Mouse (Mus musculus) monocyte, adult 5-6 weeks (primary cell): ENCODE results near the gene Hist1h4c. TPM values are rescaled to one million over a fixed set of nuclear protein-coding genes. Genes with fewer than 3 reads are reported as not detected.
A peak's percentile ranks its signal among the peaks of the same experiment; 100 is the strongest.

ENCODE experiments used
- ATAC-seq: fragments of 153-309, 156-312 bp; replicated peaks from 2 replicates; pipeline ENCODE4 v1.8.0; 2017; ENCODE audit warnings: mild to moderate bottlenecking; ENCODE audit not compliant: low TSS enrichment, insufficient number of reproducible peaks, severe bottlenecking, poor library complexity, low FRiP score
- total RNA-seq: library from RNA; stranded (forward); fragments of 200-1000, 200-491, 200-594 nt; gene quantifications from 3 replicates; pipeline ENCODE4 v1.2.3, GENCODE M21; 2017

The Hist1h4c gene
- total RNA-seq, 1 experiment from 2014 or later: 93.5 TPM

DNA sequence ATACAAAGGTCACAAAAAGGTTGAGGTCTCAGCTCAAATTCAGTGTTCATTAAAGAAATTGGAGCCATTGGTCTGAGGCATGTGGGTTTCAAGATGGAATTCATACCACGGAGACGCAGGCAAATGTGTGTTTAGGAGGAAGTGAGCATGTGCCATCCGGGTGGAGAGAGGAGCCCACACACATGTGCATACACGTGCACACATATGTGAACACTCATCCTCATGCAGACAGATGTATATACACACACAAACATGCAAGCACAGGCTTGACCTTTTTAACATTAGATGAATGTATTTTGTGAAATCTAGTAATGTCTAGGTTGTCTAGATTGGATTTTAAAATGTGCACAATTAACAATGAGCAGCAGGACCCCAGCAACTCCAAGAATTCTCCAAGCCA is 4.0 kb upstream of the Hist1h4c start:
- ATAC-seq: no peak

DNA sequence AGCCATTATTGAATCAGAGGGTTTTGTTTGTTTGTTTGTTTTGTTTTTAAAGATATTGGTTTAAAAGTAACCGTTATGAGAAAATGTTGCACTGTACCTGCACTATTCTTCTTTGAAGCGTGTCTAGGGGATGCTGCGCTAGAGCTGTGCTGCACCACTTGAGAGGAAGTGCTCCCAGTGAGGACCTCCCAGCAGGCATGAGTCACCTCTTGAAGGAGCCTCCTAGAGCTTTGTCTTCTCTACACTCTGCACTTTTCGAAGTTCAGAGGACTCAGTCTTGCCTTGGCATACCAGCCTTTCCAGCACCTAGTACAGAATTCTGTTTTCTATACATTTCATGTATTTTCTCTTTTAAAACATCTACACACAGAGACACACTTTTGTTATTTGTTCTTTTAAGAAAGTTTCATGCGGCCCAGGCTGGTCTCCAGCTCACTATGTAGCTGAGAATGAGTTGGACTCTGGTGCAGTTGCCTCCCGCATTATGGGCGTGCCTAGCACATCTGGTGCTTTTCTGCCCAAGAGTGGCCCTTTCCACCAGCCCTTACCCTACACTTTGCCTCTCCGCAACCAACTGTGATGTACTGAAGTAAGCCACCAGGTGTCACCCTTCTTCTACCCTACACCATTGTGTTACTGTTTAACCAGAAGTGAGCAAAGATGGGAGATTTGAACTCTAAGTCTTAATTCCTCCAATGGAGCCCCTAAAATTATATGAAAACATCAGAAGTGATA is 2.7 kb upstream of the Hist1h4c start:
- ATAC-seq: peak; percentile 77

DNA sequence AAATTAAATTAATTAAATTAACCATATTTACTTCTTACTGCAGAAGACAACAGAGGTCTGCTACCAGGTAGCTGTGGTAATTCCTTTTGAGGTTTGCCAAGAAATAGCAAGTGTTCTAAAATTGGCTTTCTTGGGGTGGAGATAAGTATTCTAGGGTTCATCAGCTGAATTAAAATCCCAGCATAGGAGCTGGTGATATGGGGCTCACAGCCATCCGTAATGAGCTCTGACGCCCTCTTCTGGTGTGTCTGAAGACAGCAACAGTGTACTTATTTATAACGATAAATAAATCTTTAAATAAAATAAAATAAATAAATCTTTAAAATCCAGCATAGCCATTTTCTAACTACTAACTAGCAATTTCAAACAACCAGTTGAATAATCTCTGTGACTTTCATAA is 1.5 kb upstream of the Hist1h4c start:
- no peak for ATAC-seq

DNA sequence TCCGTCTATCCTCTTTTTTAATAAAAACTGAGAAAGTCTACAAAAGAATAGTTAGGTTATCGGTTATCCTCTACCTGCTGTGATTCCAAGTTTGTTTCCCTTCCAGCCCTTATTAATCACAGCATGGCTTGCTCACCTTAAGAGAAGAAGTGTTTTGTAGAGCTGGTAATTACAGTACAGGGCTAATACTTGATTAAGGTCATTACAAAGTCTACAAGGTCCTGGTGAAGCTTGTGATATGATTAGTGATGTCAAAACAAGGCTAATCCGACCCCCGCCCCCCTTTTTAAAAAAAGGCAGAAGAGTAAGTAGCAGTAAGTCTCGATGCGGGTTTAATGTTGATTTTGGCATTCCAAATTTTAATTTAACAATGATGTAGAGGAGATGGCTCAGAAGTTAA is 742 bp upstream of the Hist1h4c start:
- ATAC-seq: no peak

DNA sequence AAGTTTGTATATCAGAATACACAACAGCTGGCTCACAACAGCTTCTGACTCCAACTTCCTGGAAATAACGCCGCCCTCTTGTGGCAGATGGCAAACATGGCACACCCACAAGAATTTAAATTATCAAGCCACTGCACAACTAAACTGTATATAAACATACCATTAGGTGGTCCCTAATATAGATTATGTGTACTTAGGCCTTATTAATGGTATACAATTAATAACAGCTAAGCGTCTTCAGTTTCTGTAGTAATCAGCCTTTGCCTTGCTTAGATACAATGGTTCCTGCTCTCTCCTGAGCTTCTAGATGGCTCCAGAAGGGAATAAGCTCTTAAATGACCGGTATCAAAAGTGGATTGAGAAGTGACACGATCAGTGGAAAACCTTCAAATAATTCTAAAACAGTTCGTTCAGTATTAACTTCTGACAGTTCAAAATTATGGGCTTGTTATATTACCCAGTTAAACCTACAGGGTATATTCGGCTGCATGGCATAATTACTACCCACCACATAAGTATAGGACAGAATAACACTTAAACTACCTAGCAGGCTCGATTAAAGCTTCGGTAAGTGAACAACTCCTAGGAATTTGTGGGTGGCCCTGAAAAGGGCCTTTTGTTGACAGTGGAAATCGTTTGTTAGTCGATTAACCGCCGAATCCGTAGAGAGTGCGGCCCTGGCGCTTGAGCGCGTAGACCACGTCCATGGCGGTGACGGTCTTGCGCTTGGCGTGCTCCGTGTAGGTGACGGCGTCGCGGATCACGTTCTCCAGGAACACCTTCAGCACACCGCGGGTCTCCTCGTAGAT is 559 bp downstream of the Hist1h4c start:
- ATAC-seq: peak; percentile 27

DNA sequence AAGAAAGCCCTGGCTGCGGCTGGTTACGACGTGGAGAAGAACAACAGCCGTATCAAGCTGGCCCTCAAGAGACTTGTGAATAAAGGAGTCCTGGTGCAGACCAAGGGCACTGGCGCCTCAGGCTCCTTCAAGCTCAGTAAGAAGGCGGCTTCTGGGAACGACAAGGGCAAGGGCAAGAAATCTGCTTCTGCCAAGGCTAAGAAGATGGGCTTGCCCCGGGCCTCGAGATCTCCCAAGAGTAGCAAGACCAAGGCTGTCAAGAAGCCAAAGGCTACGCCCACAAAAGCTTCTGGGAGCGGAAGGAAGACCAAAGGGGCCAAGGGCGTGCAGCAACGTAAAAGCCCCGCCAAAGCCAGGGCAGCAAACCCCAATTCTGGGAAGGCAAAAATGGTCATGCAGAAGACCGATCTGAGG is 2.2 kb downstream of the Hist1h4c start:
- ATAC-seq: no peak

DNA sequence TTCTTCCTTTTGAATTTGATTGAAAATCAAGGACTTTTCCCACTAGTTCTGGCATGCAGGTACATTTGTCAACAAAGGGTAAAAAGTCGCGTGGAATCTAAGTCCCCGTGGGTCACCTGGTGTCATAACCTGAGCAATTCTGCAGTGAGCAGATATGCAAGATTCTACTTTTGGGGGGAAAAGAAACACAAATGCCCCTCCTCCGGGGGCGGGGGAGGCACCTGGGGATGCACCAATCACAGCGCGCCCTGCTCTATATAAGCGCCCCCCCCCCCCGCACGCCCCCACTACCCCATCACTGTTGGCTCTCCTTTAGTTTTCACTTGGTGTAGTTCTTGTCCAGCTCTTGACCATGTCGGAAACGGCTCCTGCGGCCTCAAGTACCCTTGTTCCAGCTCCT is 2.7 kb downstream of the Hist1h4c start, which contains the start of gene Hist1h1t:
TSS of gene Hist1h1t (plus strand) at position 301 of the 400 bp plus-strand sequence.
- no peak for ATAC-seq

DNA sequence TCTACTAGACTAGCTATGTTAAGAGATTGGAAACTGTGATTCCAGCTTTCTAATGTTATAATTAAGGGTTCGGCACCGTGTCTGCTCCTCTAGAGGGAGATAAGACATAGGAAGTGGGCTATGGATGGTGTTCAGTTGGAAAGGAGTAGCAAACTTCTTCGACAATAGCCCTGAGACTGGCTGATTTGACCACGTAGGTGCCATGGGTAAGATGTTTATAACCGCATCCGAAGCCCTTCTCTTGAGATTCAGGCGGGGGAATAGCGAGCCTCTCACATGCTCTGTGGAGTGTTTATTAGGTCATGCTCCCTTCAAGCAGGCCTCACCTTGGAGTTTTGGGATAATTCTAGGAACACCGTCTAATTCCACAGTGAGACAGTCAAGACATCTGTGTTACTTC is 3.3 kb downstream of the Hist1h4c start:
- no peak for ATAC-seq

DNA sequence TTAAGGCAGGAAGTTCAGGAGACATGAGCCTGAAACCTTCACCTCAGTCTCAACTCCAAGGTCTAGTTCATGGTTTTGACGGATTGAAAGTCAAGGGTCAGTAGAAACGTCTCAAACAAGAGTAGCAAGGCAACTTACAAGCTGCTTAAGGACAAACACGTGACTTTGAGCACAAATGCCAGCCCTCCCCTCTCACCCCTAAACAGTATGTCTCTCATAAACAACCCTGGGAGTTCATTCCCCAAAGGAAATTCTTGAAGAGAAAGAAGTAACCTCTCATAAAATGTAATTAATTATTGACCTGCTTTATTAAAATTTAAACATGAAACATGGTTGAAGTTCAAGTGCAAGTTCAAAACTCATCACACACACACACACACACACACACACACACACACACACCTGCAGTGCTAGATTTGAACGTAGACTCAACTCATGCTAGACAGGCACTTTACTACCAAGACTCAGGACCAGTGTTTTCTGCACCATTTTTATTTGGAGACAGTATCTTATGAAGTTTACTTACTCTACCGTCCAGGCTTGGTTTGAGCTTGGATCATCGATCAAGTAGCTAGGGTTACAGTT is 4.3 kb downstream of the Hist1h4c start:
- ATAC-seq: no peak

DNA sequence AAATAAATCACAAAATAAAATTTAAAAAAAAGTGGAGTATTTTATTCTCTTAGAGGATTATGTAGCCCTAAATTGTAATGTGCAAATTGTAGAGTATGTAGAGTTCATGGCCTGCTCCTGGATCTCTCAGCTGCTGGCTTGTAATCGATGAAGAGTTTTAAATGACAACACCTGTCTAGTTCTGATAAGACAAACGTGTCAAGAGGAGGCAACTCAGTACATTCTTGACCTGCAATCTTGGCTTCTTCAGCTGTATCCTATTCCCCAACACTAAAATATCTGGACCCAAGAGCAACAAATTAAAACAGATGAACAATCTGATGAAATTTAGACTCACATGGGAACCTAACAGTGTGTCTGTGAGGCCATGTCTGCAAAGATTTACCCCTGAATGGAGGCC is 8.8 kb downstream of the Hist1h4c start:
- ATAC-seq: no peak

DNA sequence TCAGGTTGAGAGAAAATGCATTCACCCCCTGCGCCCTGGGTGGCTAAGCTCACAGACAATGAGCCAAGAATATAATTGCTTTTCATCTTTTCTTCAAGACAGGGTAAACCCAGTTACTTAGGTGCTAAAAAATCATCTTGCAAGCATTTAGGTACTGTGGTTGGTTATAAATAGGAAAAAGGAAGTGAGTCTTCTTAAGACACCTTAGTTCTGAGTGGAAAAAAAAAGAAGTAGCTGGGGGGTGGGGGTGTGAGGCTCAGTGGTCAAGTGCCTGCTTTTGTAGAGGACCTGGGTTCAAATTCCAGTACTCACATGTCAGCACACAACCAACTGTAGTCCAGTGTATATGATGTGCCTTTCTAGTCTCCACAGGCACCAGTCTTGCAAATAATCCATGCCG is 9.3 kb downstream of the Hist1h4c start:
- no peak for ATAC-seq

DNA sequence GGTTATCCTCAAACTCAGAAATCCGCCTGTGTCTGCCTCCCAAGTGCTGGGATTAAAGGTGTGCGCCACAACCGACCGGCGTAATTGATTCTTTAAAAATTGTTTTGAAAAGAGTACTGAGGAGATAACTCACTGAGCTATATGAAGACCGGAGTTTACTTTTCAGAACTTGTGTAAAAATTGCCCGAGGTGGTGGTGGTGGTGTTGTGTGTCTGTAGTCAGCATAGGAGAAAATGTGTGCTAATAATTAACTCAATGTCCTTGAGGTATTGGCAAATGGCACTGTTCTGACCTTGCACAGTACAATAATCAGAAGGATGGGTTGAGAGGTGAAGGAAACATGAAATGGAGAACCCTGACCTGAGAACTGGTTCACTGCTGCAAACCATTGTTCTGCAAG is 10.3 kb downstream of the Hist1h4c start:
- no peak for ATAC-seq

DNA sequence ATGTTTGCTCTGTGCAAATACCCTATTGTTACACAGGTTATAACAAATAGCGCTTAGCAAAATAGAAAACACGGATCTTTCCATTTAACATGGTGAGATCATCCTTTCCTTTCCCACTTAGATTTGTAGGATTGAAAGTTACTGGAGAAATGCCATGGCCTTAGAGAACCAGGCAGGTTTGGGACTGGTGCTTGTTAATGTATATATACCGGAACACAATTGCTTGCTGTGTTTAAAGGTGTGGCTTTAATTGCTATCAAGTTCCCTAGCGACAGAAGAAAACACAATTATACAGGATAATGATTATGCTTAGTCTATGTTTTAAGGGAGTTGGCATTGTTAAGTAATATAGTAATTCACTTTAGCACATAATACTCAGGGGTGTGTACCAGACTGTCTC is 11.1 kb downstream of the Hist1h4c start:
- no peak for ATAC-seq

DNA sequence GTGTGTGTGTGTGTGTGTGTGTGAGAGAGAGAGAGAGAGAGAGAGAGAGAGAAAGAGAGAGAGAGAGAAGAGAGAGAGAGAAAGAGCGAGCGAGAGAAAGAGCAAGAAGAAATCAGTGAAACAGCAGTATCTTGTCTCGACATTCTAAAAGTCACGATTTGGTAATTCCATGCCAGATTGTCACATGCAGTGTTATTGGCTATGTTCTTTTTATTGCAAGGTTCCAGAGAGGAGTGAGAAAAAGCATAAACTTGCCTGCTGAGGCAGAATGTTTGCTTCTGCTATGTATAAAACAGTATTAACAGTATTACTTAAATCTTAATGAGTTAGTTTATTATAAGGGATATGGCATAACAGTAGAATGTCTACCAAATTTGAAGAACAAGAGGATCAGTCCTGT is 12.3 kb downstream of the Hist1h4c start:
- ATAC-seq: no peak

DNA sequence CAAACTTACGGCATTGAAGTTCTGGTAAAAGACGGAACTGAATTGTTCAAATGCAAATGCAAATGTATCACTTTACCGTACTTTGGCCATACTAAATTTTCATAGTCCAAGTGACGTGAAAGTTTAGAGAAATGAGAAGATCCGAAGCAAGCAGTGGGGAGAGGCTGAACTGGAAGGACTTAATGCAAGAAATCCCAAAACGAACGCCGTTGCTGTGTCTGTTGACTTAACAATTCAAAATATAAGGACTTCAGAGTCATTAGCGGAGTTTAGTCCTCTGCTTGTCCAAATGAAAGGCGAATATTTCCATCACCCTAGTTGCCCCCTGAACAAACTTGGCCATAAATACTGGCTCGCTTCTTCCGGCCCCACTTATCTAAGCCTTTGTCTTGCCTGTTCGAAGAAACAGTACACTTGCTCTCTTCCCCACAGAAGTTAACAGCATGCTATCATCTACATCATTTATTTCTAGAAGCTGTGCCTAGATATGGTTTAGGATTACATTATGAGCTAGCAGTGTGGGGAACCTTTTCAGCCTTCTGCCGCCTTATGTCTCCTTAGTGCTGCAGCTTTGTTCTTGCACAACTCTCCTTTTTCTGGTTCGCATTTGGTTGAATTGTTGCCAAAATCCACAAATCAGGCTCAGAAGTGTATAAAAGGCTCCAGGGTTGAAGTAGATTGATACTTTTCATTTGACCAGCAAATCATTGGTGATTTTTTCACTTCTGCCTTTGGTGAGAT is 13.0 kb downstream of the Hist1h4c start:
- 0 out of 2 replicates have a peak, but pooled peaks have one; percentile 29 for ATAC-seq

DNA sequence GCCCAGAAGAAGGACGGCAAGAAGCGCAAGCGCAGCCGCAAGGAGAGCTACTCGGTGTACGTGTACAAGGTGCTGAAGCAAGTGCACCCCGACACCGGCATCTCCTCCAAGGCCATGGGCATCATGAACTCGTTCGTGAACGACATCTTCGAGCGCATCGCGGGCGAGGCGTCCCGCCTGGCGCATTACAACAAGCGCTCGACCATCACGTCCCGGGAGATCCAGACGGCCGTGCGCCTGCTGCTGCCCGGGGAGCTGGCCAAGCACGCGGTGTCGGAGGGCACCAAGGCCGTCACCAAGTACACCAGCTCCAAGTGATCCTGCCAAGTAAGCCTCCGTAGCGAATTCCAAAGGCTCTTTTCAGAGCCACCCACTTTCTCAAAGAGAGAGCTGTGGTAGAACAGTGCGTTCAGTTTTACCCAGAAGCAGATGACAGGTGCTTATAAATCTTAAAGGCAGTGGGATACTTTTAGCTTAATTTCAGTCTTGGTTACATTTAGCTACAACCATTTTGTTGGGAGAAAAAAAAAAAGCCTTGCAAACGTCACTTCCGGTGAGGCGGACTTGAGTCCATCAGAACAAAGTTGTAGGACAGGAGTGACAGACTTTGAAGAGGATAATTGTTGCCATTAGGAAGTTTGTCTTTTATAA is 13.8 kb downstream of the Hist1h4c start:
- ATAC-seq: 0 out of 2 replicates have a peak, but pooled peaks have one; percentile 41

DNA sequence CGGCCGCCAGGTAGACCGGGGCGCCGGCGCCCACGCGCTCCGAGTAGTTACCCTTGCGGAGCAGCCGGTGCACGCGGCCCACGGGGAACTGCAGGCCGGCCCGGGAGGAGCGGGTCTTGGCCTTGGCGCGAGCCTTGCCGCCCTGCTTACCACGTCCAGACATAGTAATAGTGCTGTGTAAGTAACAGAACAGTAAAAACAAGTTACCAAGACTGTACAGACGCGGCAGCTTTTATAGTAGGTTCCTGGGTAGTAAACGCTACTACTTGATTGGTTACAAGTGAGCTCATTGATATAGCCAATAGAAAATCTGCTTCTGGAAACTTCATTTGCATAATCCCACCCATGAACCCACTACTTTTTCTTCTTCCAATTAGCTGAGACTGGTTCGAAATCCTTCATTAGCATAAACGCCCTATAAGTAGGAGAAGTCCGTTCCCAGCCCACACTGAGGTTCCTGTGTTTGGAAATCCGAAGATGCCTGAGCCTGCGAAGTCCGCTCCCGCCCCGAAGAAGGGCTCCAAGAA is 14.4 kb downstream of the Hist1h4c start, which contains the start of the genes Hist1h2ac and Hist1h2bc:
TSS of gene Hist1h2ac (minus strand) at position 194 of the 527 bp plus-strand sequence.
TSS of gene Hist1h2bc (plus strand) at position 445 of the 527 bp plus-strand sequence.
- ATAC-seq: peak; percentile 86
